Mouse (Mus musculus) gastrocnemius, postnatal 25 days (tissue): ENCODE measurements at regions not wholly inside any gene's neighbourhood (a gene's known extent, or its start where the extent isn't known, plus 50 kb on each side); places are given as distances from the start of the nearest gene placed in this dataset.

ENCODE experiments used
- DNase-seq: peaks from one replicate; pipeline ENCODE4 v3.0.0; 2022
- microRNA-seq, 2 experiments: library from miRNA; unstranded; fragments of <30 nt; microRNA quantifications; one replicate each; pipeline ENCODE4 v1.2.0; 2021; ENCODE audit warnings: borderline replicate concordance in 2 of 2

DNA sequence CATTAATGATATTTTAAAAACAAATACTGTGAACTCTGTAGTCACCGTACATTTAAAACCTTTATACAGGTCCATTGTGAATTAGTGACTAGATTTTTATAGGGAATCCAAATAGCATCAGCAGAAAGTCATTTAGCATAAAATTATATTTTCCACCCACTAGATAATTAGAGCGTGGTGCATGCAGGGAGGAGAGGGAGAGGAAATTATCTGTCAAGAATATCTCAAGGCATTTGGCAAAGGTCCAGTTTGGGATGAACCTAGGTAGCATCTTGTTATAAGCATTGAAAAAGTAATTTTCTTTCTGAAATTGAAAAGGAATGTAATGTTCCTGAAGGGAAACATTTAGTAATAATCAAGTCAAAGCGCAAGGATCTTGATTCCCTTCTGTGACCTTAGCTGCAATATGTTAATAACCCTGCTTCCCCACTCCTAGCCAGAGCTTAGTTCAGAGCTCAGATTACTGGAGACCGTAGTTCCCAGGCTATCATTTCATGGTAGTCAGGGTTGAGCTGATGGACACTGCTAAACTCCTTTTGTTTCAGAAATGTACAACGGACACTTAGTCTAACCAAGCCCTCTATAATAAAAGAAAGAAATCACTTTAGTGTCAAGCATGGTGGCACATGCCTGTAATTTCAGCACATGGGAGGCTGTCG is 200.8 kb upstream of the Slc39a10 start:
- no peak for DNase-seq

DNA sequence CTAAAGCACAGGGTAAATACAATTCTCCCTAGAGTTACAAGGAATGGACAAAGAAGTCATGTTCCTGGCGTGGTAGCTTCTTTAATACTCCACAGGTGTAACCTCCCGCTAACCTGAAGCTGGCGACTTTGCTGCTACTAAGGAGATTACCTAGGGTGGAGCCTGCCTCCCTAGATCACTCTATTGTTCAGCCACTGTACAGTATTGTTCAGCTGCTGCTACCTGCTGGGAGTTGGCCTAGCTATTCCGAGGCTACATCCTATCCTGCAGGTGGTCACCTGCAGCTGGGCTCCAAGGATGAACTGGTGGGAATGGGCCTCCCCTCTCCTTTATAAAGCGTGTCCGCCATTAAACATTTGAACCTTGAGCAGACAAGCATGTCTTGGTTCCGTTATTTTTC is 183.8 kb upstream of the Slc39a10 start:
- DNase-seq: no peak

DNA sequence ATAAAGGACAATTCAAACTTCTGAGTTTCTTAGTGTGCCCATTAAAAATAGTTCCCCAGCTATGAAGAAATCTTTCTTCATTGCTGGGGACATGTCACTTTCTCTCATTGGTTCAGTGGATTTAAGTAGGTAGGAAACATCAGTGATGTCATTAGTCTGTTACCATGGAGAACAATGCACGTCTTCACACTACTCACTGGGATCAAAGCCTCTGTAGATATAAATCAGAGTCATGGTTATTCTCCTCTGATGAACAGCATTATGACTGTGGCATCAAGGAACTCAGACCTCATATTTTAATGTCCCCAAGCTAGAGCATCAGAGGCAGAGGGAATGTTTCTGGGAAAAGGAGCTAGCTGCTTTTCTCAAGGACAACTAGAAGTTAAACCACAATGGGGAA is 165.5 kb upstream of the Slc39a10 start:
- no peak for DNase-seq

DNA sequence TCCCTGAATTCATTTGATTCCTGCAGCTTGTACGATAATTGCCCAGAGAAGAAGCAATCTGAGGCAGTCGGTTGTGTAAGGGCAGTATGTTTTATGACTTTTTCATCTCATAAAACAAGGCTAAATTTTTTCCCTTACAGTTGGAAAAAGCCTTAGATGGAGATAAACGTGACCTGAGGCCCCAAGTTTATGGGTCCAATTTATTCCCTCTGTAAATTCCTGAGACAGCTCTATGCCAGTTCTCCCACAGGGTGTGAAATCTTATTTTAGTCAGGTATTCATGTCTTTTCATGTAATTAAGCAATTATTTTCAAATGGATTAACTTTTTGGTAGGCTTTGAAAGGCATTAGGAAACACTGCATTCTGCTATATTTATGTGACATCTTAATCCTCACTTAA is 164.7 kb upstream of the Slc39a10 start:
- DNase-seq: no peak

DNA sequence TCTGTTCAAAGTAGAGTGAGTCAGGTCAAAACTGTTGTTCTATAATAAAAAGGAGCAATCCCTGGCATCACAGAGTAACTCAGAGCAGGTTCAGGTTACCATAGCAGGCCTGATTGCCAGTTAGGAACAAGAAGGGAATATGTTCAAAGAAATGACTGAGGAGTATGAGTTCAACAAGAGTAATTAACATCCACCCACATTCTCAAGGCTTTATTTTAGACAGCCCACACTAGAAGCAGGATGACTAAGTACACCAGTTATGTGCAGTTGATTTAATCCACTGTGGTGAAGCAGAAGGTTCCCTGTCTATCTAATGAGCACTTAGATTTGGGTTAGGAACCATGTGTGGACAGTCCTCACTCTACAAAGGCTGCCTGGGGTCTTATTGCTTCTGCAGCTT is 158.5 kb upstream of the Slc39a10 start:
- DNase-seq: no peak

DNA sequence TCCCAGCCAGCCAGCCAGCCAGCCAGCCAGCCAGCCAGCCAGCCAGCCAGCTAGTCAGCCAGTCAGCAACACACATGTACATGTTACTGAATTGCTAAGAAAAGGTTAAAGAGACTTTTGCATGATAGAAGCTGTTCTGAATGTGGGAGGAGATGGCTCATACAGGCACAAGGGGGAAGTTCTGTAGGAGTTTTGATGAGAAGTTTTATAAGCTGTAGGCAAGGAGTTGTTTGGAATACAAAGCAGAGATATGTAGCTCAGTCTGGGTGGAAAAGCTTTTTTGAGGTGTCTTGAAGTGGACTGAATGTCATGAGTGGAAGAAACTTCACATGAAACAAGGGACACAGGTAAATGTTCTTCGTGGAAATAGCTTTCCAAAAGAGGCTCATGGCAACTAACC is 157.8 kb upstream of the Slc39a10 start:
- DNase-seq: no peak

DNA sequence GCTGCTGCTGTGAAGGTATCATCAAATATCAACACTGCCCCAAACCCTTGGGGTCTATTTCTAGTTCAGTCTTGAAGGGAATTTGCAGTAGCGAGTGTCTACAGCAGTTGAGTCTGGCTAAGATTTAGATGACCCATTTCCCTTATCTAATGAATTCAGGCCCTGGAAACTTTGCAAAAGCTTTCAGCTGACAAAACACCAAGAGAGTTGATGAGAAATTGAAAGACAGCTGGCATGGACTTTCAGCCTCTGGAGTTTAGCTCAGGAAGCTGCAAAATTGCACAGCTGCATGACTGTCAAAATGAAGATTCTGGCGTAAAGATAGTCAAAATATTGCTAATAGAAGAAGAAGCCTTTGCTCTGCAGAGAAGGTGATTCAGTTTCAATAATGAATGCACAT is 144.9 kb upstream of the Slc39a10 start:
- DNase-seq: no peak

DNA sequence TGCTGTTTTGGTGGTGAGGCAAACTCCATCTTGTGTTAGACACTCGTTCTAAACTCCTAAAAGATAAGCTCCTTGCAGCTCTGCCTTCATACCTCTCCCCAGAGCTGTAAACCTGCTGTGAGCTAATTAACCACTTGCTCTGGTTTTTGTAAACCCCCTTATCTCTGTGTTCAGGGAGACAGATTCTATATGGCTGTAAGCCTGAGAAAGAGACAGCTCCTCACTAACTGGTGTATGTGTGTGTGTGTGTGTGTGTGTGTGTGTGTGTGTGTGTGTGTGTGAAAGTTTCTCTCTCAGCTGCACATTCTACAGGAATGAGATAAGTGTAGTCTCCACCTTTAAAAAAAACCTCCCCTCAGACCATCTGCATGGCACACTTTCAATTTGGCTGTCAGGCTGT is 126.7 kb upstream of the Slc39a10 start:
- no peak for DNase-seq

DNA sequence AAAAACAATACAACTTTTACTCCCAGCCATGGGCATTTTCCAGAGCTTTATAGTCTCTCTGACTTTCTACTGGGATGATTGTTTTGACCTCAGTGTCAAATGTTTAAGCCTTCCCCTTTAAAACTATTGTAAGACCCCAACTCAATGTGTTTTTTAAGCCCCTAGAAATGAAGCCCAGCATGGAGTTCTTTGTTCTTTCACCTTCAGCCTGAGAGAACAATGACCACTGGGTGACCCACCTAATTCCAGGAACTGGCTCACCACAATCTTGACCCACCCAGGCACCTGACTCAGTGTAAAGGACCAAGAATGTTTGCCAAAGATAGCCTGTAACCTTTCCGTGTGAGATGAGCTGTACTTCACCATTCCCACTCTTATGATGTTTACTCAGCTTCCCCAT is 121.9 kb upstream of the Slc39a10 start:
- DNase-seq: no peak

DNA sequence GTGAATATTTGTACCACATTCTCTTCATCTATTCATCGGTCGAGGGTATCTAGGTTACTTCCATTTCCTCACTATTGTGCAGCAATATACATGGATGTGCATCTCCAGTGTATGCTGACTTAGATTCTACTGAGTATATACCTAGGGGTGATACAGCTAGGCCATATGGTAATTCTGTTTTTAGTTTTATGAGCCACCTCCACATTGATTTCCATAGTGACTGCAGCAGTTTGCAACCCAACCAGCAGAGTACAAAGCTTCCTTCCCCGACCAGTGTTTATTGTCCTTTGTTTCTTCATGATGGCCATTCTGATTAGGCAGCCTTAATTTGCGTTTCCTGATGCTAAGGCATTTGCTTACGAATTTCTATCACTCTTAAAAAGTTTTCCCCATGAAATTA is 111.1 kb upstream of the Slc39a10 start:
- no peak for DNase-seq

DNA sequence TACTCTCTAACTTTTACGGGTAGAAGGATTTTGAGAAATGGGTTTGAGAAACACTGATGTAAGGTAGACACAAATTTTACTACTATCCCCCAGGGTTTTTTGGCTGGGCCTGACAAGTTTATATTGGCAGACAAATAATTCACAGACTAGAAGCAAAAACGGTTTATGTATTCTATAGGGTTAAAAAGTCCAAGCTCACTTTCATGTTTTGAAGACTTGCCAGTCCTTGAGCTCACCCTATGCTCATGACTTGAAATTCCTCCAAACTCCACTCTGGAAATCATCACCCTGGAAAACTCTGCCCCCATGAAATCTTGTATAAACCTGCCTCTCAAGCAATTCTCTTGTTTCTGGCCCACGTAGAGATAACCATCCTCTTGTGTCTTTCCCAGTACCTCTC is 106.7 kb upstream of the Slc39a10 start:
- DNase-seq: no peak

DNA sequence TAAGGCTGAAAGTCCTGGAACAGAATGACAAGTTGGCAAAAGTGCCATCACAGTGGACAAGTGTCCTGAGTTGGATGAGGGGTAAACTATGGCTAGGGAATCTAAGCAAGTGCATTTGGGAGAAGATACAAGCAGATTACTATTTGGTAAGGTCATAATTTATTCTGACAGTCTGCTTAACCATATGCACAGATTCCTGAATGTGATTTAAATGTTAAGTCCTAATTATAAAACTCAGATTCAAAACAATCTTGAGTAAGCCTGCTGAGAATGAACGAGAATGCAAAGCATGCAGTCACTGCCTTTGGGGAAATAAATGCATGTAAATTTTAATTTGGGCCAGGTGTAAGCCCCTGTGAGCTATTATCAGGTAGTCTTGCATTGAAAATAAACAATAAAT is 93.3 kb upstream of the Slc39a10 start:
- no peak for DNase-seq

DNA sequence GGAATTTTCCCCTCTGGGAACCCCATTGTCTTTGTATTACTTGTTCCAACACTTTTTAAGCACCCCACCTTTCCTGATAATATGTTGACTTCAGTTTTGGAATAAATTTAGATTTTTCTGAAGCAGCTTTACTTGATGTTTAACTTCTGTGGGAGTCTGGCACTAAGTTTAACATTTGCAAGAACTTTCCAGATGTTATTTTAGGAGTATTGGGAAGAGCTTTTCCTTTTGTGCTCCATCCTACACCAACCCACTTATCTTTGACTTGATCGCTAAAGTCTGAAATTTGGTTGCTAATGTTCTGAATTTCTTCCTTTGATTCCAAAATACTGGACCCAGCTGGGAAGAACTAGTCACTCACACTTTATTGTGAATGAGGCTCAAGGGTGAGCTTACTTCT is 90.4 kb upstream of the Slc39a10 start:
- no peak for DNase-seq

DNA sequence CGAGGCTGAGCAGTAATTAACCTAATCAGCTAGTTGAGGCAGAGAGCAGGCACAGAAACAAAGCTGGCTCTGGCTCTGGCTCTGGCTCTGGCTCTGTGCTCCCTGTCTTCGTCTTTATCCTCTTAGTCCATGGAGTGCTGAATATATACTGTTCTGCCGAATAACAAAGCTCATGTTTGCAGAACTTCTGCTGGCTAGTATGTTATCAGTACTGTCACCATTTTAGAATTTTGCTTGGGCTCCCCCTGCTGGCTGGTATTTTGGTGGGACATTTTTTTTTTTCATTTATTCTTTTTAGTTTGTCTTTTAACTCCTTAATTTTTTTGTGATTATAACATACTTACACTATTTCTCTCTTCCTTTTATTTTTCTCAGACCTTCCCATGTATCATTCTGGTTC is 77.8 kb upstream of the Slc39a10 start:
- peak; percentile 7 for DNase-seq

DNA sequence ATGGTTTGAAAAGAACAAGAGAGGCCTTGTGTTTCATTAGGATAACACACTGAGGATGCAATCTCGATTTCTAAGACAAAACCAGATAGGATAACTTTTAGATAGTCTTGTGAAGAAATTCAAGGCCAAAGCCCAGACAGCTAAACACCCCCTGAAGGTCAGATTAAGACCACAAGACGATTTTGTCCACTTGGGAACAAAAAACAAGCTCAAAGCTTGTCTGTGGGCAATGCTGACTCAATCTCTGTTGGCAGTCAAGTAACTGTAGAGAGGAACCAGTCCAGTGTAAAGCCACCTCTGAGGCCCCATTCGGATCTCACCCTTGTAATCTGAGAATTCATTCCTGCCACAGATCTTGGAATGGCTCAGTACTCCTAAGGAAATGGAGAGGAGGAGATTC is 75.7 kb upstream of the Slc39a10 start:
- no peak for DNase-seq

DNA sequence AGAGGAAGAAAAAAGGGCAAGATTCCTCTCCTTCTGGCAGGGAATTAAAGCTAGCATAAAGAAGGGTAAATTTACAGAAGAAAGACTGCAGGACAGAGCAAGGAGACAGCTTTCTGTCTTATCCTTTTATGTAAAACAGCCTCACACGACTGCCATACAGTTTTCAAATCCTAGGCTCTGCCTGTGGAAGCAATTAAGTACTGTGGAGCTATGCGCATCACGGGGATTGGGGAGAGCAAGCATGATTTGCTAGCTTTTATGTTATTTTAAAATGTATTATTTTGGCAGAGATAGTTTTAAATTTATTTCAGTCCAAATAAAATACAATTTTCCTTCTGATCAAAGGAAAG is 74.2 kb upstream of the Slc39a10 start:
- no peak for DNase-seq

DNA sequence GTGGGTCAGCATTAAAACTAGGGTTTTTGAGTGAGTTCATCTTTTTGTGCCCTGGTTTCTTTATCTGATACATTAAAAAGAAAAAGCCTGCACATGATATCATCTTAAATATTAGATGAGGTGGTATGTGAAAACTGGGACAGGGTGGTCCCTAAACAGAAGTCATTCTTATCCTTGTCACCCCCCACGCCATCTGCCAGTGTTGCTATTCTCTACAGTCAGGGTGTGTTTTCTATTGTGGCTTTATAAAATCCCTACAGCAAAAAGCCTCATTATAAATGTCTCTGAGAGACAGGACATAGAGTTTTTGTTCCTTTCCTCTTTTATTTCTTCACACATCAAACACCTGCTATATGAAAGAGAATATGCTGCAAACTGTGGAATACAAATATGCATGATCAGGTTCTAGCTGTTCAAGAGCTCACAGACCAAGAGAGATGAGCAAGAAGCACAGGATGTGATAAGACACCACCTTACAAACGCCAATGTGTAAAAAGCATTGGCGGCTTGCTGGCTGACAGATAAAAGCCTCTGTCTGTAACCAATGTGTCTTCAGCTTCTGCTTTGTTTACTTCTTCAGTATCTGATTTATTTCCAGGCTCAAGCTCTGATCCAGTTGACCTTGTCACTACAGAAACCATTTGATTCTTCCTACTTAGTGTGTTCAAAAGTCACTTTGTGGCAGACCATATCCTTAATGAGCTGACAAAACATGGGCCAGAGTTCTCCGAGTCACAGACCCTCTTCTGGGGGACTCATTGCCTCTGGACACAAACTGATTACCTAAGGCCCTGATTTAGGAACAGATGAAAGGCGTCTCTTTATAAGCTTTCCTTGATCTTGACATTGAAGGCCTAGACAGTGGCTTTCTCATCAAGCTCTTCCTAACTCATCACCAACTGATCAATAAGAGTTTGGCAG is 73.6 kb upstream of the Slc39a10 start:
- DNase-seq: no peak

DNA sequence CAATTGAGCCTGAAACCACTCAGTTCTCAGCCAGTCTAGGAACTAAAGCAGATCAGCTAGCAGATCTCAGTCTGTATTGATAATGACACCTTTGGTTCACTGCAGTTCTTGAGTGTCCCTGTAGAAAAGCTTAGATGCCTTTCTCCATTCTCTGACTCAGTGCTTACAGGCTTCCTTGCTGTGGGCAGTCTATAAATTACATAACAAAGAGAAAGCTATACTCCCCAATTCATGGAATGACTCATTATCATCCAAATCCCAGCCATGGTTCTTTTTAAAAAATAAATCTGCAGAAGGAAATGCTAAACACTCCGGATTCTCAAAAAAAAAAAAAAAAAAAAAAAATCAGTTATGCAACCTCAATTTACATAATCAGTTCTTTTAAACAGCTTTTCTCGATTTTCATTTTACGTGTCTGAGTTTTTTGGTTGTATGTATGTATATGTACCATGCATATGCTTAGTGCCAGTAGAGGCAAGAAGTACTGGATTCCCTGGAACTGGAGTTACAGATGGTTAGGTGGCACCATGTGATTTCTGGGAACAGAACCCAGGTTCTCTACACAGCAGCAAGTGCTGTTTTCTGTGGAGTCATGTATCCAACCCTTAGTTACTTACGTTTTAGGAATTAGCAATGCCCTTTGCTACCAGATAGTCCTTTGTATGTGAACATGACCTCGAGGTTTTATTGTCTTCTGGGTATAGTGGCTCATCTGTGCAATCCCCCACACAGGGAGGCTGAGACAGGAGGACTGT is 71.5 kb upstream of the Slc39a10 start:
- no peak for DNase-seq

Small RNA genes in the stretch of these regions (microRNA-seq; reads per million reads assigned to microRNA genes)
- gene Mir6350: 0 reads per million in 2 experiments
